Mouse (Mus musculus): ENCODE data around the gene Thsd4. TPM values are rescaled to one million over a fixed set of nuclear protein-coding genes. Genes with fewer than 3 reads are reported as not detected.

The Thsd4 gene
- polyA plus RNA-seq, 1 experiment from 2014 or later, result 1.8 TPM

- CTCF ChIA-PET, result interaction anchor here (5.0 kb wide), 1 partner anchor 301 kb away, joined by 24 read pairs; no protein-coding TSS in a partner anchor
- POLR2A ChIA-PET, result no interaction called here
- no peaks in the 10 kb centered on the region for H3K27me3 ChIP-seq
- no peak for TF ChIP-seq CTCF (IDR thresholded peaks at IDR 0.05)
- in situ Hi-C loops (cut with MboI; ENCODE audit: low pct_unique_long_range_greater_than_20kb), result no loop called here
- ATAC-seq (no peak), DNase-seq (ENCODE audit: low read depth, low spot score) (no peak)
These were observed 23.7 kb upstream of the Thsd4 start for GRCm38 (mm10) chr9:60545361-60546096.

DNA sequence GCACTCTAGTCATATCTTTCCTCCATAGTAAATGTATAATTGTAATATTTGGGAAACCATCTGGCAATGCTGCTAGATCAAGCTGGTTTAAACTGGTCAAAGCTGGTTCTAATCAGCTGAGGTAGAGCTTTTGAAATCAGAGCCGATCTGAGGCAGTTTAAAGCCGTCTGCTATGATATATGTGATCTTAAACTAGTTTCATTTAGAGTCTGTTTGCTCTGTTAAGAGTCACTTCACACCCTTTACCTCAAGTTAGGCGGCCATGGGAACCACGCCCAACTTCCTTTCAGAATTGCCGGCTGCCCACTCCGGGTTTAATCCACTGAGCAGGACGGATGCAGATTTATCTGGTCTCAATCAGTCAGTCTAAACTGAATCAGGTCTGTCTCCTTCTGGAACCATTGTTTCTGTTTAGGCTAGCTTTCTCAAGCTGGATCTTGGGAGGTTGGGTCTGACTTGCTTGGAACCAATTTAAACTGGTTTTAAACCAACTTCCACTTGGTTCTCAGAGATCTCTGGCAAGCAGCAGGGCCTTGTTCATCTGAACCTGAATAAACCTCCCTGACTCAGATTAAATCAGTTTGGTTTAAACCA is 21.7 kb upstream of the Thsd4 start:
- ATAC-seq, result no peak
- no peak for TF ChIP-seq CTCF (IDR thresholded peaks at IDR 0.05)
- POLR2A ChIA-PET, result no interaction called here

DNA sequence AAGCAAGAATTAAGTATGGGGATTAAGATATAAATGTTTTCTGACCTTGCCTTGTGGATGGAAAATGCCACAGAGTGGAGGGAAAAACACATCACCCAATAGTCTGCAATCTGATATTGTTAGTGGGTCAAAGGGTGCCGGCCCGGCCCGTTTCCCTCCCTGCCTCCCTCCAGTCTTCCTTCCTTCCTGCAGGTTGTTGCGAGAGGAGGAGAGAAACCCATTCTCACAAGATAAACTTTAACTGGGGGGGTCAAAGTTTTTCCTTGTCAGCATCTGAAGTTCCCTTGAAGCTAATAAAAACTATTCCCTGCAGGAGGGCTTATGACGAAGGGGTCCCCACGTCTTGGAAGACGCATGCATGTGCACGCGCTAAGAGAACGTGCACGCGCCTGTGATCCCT is 8.5 kb upstream of the Thsd4 start:
- ChIA-PET POLR2A (no interaction called here), CTCF (no interaction called here)
- in situ Hi-C loops (cut with MboI; ENCODE audit: low pct_unique_long_range_greater_than_20kb), result no loop called here
- ATAC-seq (no peak), DNase-seq (ENCODE audit: low read depth, low spot score) (no peak)
- TF ChIP-seq CTCF (IDR thresholded peaks at IDR 0.05), result no peak
- no peaks in the 10 kb centered on the region for H3K27me3 ChIP-seq

More for the DNA sequence above, 21.7 kb upstream of the Thsd4 start:
- no peak for DNase-seq (ENCODE audit: low read depth, low spot score)
- CTCF ChIA-PET, result no interaction called here
- H3K27me3 ChIP-seq, result no peaks in the 10 kb centered on the region
- in situ Hi-C loops (cut with MboI; ENCODE audit: low pct_unique_long_range_greater_than_20kb), result loop anchor here (5.0 kb wide), 1 partner anchor 296 kb away; no protein-coding TSS in a partner anchor

DNA sequence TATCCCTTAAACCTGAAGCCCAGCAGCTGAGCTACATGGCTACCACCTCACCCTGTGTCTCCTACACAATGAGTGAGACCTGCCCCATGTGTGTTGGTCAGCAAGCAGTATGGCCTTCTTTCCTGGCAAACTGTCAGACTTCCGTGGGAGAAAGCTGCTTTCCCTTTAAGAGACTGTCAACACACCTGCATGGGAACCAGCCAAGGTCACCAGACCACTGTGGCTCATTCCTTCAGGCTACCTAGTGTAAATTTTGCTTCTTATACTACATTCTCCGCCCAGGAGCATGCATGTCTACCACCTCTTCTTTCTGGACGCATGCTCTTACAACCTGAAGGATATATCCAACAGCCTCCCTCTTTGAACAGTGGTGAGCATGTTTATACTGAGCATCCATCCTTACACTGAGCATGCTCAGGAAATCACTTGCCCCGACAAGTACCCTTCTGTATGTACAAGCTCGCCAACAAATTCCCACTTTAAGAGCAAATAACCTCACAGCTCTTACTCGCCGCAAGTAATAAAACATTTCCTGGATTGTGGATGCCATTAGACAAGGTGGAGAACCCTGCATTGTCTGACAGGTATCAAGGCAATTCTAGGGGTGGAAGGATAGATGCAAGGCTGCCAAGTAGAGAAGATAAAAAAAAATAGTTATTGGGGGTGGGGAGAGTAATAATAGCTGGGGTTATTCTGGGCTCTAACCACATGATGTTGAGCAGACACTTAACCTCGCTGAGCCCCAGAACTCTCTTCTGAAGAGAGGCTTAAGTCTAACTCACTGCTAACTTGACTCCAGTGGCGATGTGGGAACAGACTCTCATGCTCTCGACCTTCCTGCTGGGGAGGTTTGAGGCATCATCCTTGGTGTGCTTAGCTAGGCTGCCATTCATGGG is 7.8 kb upstream of the Thsd4 start:
- ChIA-PET CTCF (interaction anchor here (1.0 kb wide), 1 partner anchor 284 kb away, joined by 3 read pairs; no protein-coding TSS in a partner anchor), POLR2A (no interaction called here)
- in situ Hi-C loops (cut with MboI; ENCODE audit: low pct_unique_long_range_greater_than_20kb), result no loop called here
- H3K27me3 ChIP-seq, result no peaks in the 10 kb centered on the region
- no peak for ATAC-seq
- no peak for DNase-seq (ENCODE audit: low read depth, low spot score)
- no peak for TF ChIP-seq CTCF (IDR thresholded peaks at IDR 0.05)

- ATAC-seq (no peak), DNase-seq (ENCODE audit: low read depth, low spot score) (no peak)
- in situ Hi-C loops (cut with MboI; ENCODE audit: low pct_unique_long_range_greater_than_20kb), result no loop called here
- TF ChIP-seq CTCF (IDR thresholded peaks at IDR 0.05), result no peak
- ChIA-PET CTCF (interaction anchor here (0.5 to 2.0 kb wide), 4 partner anchors 18 to 283 kb away, joined by 3 to 4 read pairs (median 3); no protein-coding TSS in a partner anchor), POLR2A (interaction anchor here (0.6 to 0.9 kb wide), 3 partner anchors 10 to 310 kb away, joined by 3 to 6 read pairs (median 5); no protein-coding TSS in a partner anchor)
- H3K27me3 ChIP-seq, result no peaks in the 10 kb centered on the region
These were observed 6.4 kb upstream of the Thsd4 start for GRCm38 (mm10) chr9:60528269-60528668.

GRCm38 (mm10) chr9:60527836-60528235 is 6.0 kb upstream of the Thsd4 start:
- ChIA-PET POLR2A (interaction anchor here (0.6 kb wide), 1 partner anchor 11 kb away, joined by 5 read pairs; no protein-coding TSS in a partner anchor), CTCF (interaction anchor here (2.0 kb wide), 1 partner anchor 283 kb away, joined by 4 read pairs; no protein-coding TSS in a partner anchor)
- no peak for TF ChIP-seq CTCF (IDR thresholded peaks at IDR 0.05)
- DNase-seq (ENCODE audit: low read depth, low spot score), result no peak
- no peaks in the 10 kb centered on the region for H3K27me3 ChIP-seq
- no peak for ATAC-seq
- in situ Hi-C loops (cut with MboI; ENCODE audit: low pct_unique_long_range_greater_than_20kb), result no loop called here

- ATAC-seq (peak; percentile 64), DNase-seq (ENCODE audit: low read depth, low spot score) (no peak)
- ChIA-PET CTCF (interaction anchor here (0.8 to 2.0 kb wide), 2 partner anchors 9 to 282 kb away, joined by 3 to 4 read pairs; no protein-coding TSS in a partner anchor), POLR2A (no interaction called here)
- in situ Hi-C loops (cut with MboI; ENCODE audit: low pct_unique_long_range_greater_than_20kb), result no loop called here
- no peaks in the 10 kb centered on the region for H3K27me3 ChIP-seq
- TF ChIP-seq CTCF (IDR thresholded peaks at IDR 0.05), result no peak
These were observed 5.2 kb upstream of the Thsd4 start for GRCm38 (mm10) chr9:60527051-60527450.

DNA sequence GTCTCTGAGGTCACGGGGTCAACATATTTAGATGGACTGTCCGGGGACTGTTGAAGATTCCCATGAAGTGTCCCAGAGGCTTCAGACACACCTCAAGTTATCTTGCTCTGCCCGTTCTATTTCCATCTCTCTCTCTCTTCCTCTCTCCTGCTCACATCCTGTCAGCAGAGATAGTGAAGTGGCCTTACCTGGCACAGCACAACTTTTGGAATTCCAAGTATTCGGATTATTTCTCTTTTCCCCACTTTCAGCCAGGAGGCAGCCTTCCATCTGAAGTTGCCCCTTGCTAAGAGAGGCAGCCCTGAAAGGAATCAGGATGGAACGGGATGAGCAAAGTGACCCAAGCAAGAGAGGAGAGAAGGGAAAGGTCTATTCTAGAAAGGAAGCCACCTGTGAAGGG is 4.3 kb upstream of the Thsd4 start:
- no peak for DNase-seq (ENCODE audit: low read depth, low spot score)
- in situ Hi-C loops (cut with MboI; ENCODE audit: low pct_unique_long_range_greater_than_20kb), result no loop called here
- ChIA-PET CTCF (no interaction called here), POLR2A (no interaction called here)
- ATAC-seq, result no peak
- TF ChIP-seq CTCF (IDR thresholded peaks at IDR 0.05), result no peak
- H3K27me3 ChIP-seq, result no peaks in the 10 kb centered on the region

DNA sequence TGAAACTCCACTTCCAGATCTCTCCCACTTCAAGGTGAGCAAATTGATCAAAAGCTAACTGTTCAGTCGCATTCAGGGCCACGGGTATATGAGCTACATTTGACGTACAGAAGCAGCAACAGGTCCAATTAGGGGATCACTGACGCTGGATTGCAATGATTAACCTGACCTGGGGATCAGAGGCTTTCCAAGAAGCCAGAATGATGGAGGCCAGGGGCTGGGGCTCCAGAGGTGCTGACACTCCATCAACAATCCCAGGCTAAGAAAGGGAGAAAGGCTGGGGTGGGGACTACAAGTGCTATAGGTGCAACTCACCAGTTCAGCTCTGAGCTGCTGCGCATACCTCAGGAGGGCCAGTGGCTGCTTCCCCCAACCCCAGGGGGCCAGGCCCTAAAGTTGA is 703 bp downstream of the Thsd4 start:
- TF ChIP-seq CTCF (IDR thresholded peaks at IDR 0.05), result no peak
- no peak for DNase-seq (ENCODE audit: low read depth, low spot score)
- ChIA-PET POLR2A (no interaction called here), CTCF (interaction anchor here (1.1 to 3.1 kb wide), 2 partner anchors 11 to 246 kb away, joined by 3 to 10 read pairs; no protein-coding TSS in a partner anchor)
- in situ Hi-C loops (cut with MboI; ENCODE audit: low pct_unique_long_range_greater_than_20kb), result no loop called here
- no peaks in the 10 kb centered on the region for H3K27me3 ChIP-seq
- ATAC-seq, result no peak

DNA sequence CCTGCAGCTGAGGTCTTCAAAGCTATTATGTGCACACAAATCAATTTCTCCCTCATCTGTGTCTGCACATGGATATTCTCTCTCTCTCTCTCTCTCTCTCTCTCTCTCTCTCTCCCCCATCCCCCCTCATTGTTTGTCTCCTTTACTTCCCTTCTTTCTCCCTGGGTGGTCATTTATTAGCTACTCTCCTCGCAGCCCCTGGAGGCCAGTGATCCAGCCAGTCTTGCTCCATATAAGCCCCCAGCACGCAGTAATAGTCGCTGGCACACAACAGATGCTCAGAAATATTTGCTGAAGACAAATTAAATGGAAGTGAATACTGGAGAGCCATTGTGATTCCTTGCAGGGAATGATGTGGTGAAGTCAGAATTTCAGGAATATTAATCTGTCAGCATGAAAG is 2.2 kb downstream of the Thsd4 start:
- in situ Hi-C loops (cut with MboI; ENCODE audit: low pct_unique_long_range_greater_than_20kb), result no loop called here
- no peak for TF ChIP-seq CTCF (IDR thresholded peaks at IDR 0.05)
- ATAC-seq (no peak), DNase-seq (ENCODE audit: low read depth, low spot score) (no peak)
- H3K27me3 ChIP-seq, result no peaks in the 10 kb centered on the region
- CTCF ChIA-PET, result interaction anchor here (0.7 to 1.0 kb wide), 2 partner anchors 68 to 99 kb away, joined by 3 read pairs; no protein-coding TSS in a partner anchor
- POLR2A ChIA-PET, result no interaction called here
